Mouse (Mus musculus) layer of hippocampus, adult 2 months (tissue): Measurements from ENCODE around the gene Fam131a. TPM values are rescaled to one million over a fixed set of nuclear protein-coding genes. Genes with fewer than 3 reads are reported as not detected.

Source experiments
- DNase-seq, 2 experiments: peaks; one replicate each; pipeline ENCODE4 v3.0.0; 2022; ENCODE audit warnings: low spot score in 2 of 2
- H3K27ac ChIP-seq: fragments of 200-600 bp; 2 replicates; pipeline ENCODE4 v1.8.1; 2022
- H3K4me3 ChIP-seq: fragments of 200-600 bp; 2 replicates; pipeline ENCODE4 v1.8.1; 2022; ENCODE audit warnings: mild to moderate bottlenecking
- CTCF ChIP-seq: fragments of 200-600 bp; conservative IDR thresholded peaks from 2 replicates; pipeline ENCODE4 v1.8.1; 2022; ENCODE audit warnings: antibody characterized with exemption, mild to moderate bottlenecking, moderate library complexity
- total RNA-seq, 2 experiments: library from RNA; stranded (reverse); gene quantifications; 2 replicates each; pipeline ENCODE4 v1.2.3; 2021

Fam131a gene
- total RNA-seq, 2 experiments from 2014 or later, result 450 to 457 TPM

DNA sequence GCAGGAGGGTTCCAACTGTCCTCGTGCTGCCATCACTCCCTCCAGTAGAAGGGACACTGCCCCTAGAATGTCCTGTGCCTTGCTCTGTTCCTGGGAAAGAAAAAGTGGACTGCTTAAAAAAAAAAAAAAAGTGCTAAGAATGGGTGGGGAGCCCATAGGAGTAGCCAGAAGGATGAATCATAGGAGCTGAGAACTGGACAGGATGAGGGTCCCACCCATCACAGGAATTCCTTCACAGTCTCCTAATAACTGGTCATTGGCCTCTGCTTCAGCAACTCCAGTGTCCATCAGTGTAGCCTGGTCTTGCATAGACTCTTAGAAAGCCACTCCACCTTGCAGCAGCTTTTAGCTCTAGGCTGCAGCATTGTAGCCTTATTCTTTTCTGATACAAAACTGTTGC, 33.3 kb downstream of the Fam131a start:
- Histone ChIP-seq H3K27ac (no peak overlapping the region), H3K4me3 (no peak overlapping the region)
- no peak for TF ChIP-seq CTCF
- no peak for DNase-seq

- Histone ChIP-seq H3K27ac (no peak overlapping the region), H3K4me3 (no peak overlapping the region)
- DNase-seq, result no peak
- TF ChIP-seq CTCF, result no peak
Measured at GRCm38 (mm10) chr16:20730293-20730711, 37.3 kb downstream of the Fam131a start.

DNA sequence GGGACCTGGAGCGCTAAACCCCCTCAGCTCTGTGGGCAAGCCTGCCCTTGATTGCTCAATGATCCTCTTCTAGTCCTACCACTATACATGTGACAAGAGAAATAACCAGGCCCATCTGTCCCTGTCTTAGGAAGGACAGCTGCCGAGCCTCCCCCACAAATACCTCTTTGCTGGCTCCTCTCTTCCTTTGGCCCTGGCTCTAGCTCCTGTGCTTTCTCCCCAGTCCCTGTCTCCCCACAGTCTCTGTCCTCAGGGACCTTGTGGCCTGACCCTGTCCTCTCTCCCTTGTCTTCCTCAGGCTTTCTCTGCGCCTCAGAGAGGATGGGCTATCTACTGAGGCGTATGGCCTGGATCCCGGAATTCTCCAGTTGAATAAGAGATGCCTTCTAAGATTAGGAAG, 38.6 kb downstream of the Fam131a start:
- peak overlapping the region; percentile 76 for H3K27ac ChIP-seq
- TF ChIP-seq CTCF, result no peak

GRCm38 (mm10) chr16:20732251-20732924, 39.3 kb downstream of the Fam131a start:
- no peak for DNase-seq
- Histone ChIP-seq H3K4me3 (peak overlapping the region; percentile 78), H3K27ac (peak overlapping the region; percentile 99)
- TF ChIP-seq CTCF, result no peak; the same call in 1 of the 2 replicates

More for the DNA sequence above, 38.6 kb downstream of the Fam131a start:
- DNase-seq, result no peak
- no peak overlapping the region for H3K4me3 ChIP-seq

- H3K4me3 ChIP-seq, result peak within 1 kb of the TSS; percentile 78
- DNase-seq, result peak in 1 of 2 experiments; percentile 60
Measured at GRCm38 (mm10) chr16:20732925-20733730, 40.1 kb downstream of the Fam131a start, which contains the start of gene Chrd. Gene Chrd (plus strand): TSS chr16:20733127.

DNA sequence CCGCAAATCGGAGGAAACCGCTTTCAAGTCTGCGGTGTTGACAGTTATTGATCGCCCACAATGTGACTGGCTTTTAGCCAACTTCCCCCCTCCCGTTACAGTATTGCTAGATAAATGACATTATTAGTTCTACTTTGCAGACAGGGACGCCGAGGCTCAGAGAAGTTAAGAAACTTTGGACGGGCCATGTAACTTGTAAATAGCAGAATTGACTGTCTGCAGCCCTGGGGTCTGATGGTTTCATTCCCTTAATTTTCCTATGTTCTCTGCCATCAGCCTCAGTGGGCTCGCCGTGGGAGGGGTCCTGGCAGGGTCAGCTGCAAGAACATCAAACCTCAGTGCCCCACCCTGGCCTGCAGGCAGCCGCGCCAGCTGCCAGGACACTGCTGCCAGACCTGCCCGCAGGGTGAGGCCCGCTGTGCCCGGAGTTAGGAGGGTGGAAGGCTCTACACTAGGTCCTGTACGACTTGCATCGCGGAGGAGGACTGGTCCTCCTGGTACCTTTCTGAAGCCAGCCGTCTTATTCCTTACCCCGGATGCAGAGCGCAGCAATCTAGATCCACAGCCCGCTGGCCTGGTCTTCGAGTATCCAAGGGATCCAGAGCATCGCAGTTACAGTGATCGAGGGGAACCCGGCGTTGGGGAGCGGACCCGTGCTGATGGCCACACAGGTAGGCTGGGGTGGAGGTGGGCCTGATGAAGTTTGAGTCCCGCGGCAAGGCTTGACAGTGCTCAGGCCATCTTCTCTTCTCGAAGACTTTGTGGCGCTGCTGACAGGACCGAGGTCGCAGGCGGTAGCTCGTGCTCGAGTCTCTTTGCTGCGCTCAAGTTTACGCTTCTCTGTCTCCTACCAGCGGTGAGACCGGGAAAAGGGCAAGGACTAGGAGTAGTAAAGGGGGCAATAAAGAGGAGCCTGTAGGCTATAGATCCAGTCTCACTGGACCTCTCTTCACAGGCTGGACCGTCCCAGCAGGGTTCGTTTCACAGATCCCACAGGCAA, 41.0 kb downstream of the Fam131a start, which contains the start of gene Thpo:
TSS of gene Thpo (minus strand) at position 781 of the 1,000 bp plus-strand sequence.
- no peak for DNase-seq
- peak; percentile 37 for TF ChIP-seq CTCF
- peak within 1 kb of the TSS; percentile 99 for H3K27ac ChIP-seq
- H3K4me3 ChIP-seq, result peak within 1 kb of the TSS; percentile 78

More at GRCm38 (mm10) chr16:20732925-20733730, 40.1 kb downstream of the Fam131a start, which contains the start of gene Chrd:
- TF ChIP-seq CTCF, result no peak
- H3K27ac ChIP-seq, result peak within 1 kb of the TSS; percentile 99

GRCm38 (mm10) chr16:20735651-20736050, 42.6 kb downstream of the Fam131a start:
- Histone ChIP-seq H3K4me3 (no peak overlapping the region; the same call in 1 of the 2 replicates), H3K27ac (peak overlapping the region; percentile 99; the same call in 1 of the 2 replicates)
- DNase-seq, result no peak
- no peak for TF ChIP-seq CTCF

GRCm38 (mm10) chr16:20736168-20736567, 43.1 kb downstream of the Fam131a start:
- no peak for TF ChIP-seq CTCF
- H3K4me3 ChIP-seq, result no peak overlapping the region
- DNase-seq, result no peak
- no peak overlapping the region for H3K27ac ChIP-seq

DNA sequence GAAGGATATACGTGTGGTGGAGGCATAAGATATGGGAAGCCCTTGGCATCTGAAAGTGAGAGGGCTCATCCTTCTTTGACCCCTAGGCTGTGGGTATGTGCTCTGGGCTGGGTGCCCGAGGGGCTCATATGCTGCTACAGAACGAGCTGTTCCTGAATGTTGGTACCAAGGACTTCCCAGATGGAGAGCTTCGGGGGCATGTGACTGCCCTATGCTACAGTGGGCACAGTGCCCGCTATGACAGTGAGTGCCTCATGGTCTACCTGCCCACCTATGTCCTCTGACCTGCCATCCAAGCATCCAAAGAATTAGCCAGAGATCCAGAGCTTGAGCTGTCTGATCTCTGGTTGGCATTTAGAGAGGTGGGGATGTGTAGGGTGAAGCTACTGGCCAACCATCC, 43.8 kb downstream of the Fam131a start:
- no peak overlapping the region for H3K27ac ChIP-seq
- no peak overlapping the region for H3K4me3 ChIP-seq
- TF ChIP-seq CTCF, result no peak
- no peak for DNase-seq

DNA sequence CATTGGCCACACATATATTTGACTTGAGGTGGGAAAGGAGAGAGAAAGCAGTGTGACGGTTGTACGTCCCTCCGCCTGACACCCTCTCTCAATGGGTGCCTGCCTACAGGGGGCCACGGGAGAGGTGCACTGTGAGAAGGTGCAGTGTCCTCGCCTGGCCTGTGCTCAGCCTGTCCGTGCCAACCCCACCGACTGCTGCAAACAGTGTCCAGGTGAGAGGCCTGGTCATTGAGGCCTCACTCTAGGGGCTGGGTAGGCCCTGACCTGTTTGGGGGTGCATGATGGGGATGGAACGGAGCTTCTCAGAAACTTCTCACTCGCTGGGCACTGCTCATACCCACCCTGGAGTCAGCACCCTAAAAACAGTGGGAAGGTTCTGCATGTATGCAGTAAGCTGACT, 46.8 kb downstream of the Fam131a start:
- TF ChIP-seq CTCF, result no peak
- H3K4me3 ChIP-seq, result no peak overlapping the region
- no peak for DNase-seq
- H3K27ac ChIP-seq, result no peak overlapping the region

DNA sequence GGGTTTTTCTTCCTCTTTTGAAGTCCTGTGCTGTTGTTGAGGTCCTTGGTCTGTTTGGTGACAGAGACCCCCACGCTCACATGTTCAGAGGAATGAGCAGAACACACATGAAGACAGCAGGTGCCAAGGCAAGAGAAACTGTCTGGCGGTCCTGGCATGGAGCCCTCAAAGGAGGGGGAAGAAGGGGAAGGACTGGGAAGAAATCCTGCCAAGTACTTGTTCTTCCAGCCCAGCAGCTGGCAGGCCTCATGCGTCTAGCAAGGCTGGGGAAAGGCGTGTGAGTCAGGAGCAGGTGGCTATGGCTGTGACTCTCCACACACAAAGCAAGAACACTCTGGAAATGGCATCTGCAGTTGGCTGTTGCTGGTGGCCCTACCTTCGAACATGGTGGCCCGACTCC, 53.6 kb downstream of the Fam131a start:
- peak; percentile 67 to 83 for DNase-seq
- peak overlapping the region; percentile 76 for H3K27ac ChIP-seq
- H3K4me3 ChIP-seq, result no peak overlapping the region
- TF ChIP-seq CTCF, result no peak

GRCm38 (mm10) chr16:20750518-20750917, 57.5 kb downstream of the Fam131a start:
- H3K4me3 ChIP-seq, result no peak overlapping the region
- TF ChIP-seq CTCF, result no peak
- H3K27ac ChIP-seq, result 0 out of 2 replicates have a peak overlapping the region, but pooled peaks have one; percentile 23
- DNase-seq, result no peak

Other genes with a start within 250 kb of the Fam131a start
- gene Eif2b5, start 194.4 kb upstream of the Fam131a start, total RNA-seq, result 10 to 100 TPM; 48.9 to 50.4 TPM
- 10 to 100 TPM; 56.5 to 56.9 TPM for gene Dvl3, start 176.3 kb upstream of the Fam131a start, total RNA-seq
- 100 to 1,000 TPM; 712 to 736 TPM for gene Ap2m1, start 157.8 kb upstream of the Fam131a start, total RNA-seq
- 10 to 100 TPM; 85.1 to 93.0 TPM for gene Abcf3, start 144.7 kb upstream of the Fam131a start, total RNA-seq
- 10 to 100 TPM; 25.2 to 27.2 TPM for gene Vwa5b2, start 103.8 kb upstream of the Fam131a start, total RNA-seq
- 1 to 10 TPM; 2.4 to 3.2 TPM for gene Eef1akmt4, start 81.6 kb upstream of the Fam131a start, total RNA-seq
- not detected for gene Gm49333, start 81.6 kb upstream of the Fam131a start, total RNA-seq
- gene Alg3, start 81.5 kb upstream of the Fam131a start, total RNA-seq, result 10 to 100 TPM in 1 of 2 experiments, 1 to 10 TPM in 1; 9.7 to 15.4 TPM
- 10 to 100 TPM; 69.1 to 84.4 TPM for gene Camk2n2, start 72.0 kb upstream of the Fam131a start, total RNA-seq
- gene Ece2, start 63.4 kb upstream of the Fam131a start, total RNA-seq, result 10 to 100 TPM; 34.4 to 36.1 TPM
- gene Psmd2, start 41.6 kb upstream of the Fam131a start, total RNA-seq, result 100 to 1,000 TPM; 208 to 213 TPM
- 100 to 1,000 TPM; 283 to 297 TPM for gene Eif4g1, start 24.9 kb upstream of the Fam131a start, total RNA-seq
- 10 to 100 TPM; 26.1 TPM for gene Polr2h, start 24.4 kb downstream of the Fam131a start, total RNA-seq
- gene Clcn2, start 24.5 kb downstream of the Fam131a start, total RNA-seq, result 10 to 100 TPM; 74.2 to 79.5 TPM
- gene Chrd, start 39.9 kb downstream of the Fam131a start, total RNA-seq, result 10 to 100 TPM; 87.0 to 90.7 TPM
- gene Thpo, start 41.3 kb downstream of the Fam131a start, total RNA-seq, result 10 to 100 TPM; 12.5 to 16.2 TPM